Mouse (Mus musculus) lung, adult 18-20 months (tissue): ENCODE measurements around the gene Mon2.
"Not testable (repeated sequence)": the region's sequence is repeated elsewhere in the genome, so short reads cannot be mapped to it uniquely, and the experiment has no call there.

Experiments
- DNase-seq, 2 experiments: peaks; one replicate each; pipeline ENCODE4 v3.0.0; 2022; ENCODE audit warnings: mixed read lengths in 2 of 2

The Mon2 gene

DNA sequence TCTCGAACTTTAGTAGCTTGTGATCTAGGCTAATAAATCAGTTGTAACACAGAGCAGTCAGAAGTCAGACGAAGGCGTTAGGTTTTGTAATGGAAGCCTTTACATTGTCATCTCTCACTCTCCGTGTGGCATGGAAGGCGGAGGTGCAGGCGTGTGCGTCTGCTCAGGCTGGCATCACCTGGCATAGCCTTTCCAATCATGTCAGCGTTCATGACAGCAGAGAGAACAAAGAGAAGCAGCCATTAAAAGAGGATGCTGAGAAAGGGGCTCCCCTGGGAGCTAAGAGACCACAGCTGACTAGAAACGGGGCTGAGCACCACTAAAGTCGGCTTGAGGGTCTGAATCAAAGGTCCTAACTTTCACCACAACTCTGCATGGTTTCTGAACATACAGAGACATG is 19.8 kb downstream of the Mon2 start:
- DNase-seq, result no peak

DNA sequence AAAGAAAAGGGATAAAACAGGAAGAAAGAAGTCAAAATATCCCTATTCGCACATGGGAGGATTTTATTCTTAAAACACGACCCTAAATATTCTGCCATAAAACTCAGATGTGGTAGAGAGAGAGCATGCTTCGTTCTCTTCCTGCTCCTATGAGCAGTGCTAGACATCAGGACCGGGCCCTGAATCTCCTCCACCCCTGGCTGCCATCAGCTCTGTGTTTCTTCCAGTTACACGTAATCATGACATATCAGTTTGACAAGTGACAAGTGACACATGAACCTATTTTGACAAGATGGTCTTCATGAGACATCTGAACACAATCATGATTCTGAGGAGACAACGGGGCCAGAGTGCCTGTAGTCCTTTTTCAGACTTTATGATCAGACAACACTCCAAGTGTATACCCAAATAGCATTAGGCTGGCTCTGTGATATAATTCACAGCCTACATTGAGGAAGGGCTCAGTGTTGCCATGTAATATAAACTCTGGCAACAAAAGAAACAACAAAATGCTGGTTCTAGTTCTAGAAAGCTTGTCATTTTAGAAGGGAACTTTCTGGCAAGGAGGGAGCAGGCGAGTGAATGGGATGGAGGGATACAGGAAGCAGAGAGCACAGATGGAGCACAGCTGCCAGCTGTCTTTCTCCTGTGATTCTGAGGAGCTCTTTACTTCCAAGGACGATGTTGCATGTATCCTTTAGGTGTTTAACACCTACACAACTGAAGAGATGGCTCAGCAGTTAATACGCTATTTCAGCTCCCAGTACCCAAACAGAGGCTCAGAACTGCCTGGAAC is 20.9 kb downstream of the Mon2 start:
- DNase-seq, result no peak

- DNase-seq, result no peak
Measured at GRCm38 (mm10) chr10:123053557-123053956, 22.7 kb downstream of the Mon2 start.

DNA sequence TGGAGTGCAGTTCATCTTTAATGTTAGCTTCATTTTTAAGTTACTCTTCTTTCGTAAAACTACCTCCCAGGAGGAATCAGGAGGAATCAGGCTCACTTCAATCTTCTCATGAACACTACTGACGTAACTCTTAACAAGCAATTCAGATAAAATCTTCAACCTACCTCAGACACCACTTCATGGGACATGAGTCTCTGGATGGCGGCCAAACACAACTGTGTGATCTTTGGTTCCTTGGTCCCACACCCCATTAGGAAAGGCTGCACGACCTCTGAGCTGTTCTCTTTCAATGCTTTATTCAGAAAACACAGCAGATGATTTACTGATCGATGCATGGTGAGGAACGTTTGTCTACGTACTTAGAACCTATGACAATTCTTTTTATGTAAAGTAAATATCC is 24.3 kb downstream of the Mon2 start:
- no peak for DNase-seq

GRCm38 (mm10) chr10:123048730-123049129 is 27.6 kb downstream of the Mon2 start:
- DNase-seq, result no peak

GRCm38 (mm10) chr10:123039936-123040335 is 36.4 kb downstream of the Mon2 start:
- DNase-seq, result no peak

DNA sequence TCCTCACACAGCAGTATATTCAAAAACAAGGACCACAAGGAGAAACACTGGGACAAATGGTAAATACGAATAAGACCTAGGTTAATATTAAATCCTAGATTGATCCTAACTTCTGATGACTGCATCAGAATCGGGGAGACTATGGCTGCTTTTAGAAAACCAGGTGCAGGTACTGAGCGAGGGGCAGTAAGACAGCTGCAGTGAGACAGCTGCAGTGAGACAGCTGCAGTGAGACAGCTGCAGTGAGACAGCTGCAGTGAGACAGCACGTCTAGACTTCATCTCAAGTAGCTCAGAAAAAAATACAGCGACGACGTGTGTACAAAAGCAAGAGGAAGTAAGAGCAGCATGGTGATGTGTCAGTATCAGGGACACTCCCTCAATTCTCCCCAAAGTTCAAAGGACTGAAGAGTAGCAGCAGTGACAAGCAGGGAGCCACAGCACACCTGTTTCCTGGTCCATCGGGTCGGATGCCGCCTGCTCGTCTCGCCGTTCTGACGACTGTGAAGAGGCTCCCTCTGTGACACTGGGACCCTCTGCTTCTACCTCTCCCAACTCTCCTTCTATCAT is 44.1 kb downstream of the Mon2 start:
- no peak for DNase-seq

GRCm38 (mm10) chr10:123031449-123031848 is 44.9 kb downstream of the Mon2 start:
- no peak for DNase-seq

- no peak for DNase-seq
Measured at GRCm38 (mm10) chr10:123030589-123030988, 45.7 kb downstream of the Mon2 start.

DNA sequence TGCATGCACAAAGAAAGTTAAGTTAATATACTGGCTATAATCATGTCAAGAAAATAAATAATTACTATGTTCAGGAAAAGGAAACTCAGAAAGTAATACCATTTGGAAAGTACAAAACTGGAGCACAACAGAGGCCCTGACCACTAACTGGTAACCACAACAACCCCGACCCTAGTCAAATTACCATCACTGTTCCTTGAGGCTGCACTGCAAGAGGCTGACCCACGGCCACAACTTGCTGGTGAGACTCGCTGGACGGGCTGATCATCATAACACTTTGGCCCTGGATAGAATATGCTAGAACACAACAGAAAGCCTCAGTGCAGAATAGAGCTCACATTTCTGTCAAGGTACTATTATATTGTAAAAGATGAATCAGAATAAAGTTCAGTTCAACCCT is 47.4 kb downstream of the Mon2 start:
- DNase-seq, result no peak

GRCm38 (mm10) chr10:123026736-123027135 is 49.6 kb downstream of the Mon2 start:
- DNase-seq, result not testable (repeated sequence)

DNA sequence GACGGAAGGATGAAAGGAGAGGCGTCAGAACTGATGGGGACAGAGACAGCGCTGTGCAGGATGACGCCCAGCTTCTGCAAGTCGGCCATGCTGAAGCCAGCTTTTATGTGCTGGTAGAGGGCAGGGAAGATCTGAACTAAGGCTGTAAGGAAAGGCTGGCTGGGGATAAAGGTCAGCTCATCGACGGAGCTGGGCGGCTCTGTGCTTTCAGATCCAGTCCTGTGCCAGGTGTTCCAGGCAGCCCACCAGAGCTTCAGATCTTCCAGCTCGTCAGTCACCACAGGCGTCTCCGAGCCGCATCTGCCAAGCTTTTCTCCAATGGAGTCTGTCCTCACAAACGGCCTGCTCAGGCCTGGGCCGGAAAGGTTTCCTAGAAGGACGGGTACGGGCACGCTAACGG is 62.9 kb downstream of the Mon2 start:
- no peak for DNase-seq

GRCm38 (mm10) chr10:123011421-123011820 is 64.9 kb downstream of the Mon2 start:
- no peak for DNase-seq

GRCm38 (mm10) chr10:123005237-123006185 is 70.8 kb downstream of the Mon2 start:
- no peak for DNase-seq

- DNase-seq, result no peak
Measured at GRCm38 (mm10) chr10:123004475-123005236, 71.6 kb downstream of the Mon2 start.

- no peak for DNase-seq
Measured at GRCm38 (mm10) chr10:123001985-123002384, 74.3 kb downstream of the Mon2 start.

DNA sequence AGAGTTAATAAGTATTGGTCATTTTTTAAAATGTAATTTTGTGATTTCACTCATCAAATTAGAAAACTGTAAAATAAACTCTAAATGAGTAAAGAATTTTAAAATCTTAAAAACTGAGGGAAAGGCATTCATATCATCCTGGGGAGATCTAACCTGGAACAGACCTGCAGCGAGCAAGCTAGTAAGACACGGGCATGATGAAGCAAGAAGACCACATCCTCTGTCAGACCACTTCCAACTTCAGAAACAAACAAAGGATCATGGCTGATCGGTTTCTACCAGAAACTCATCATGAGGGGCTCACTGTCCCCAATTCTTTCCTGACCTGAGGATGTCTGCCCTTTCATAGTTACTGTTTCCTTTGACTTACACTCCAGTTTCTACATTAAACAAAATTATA is 74.9 kb downstream of the Mon2 start:
- no peak for DNase-seq

DNA sequence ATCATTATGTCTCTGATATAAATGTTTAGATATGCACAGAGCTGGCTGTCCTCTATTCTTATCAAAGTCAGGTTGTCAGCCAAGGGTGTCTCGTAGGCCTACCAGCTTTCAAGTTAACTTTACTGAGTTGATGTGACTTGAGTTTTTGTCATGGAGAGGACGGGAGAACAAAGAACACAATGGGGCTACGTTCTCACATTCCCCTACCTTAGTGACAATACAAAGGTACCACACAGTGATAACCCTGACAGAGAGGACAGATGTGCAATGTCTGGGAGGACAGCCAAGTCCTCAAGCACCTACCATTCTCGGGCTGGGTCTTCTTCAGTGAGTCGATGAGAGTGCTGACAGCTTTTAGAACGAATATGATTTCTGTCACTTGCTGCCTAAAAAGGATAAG is 76.9 kb downstream of the Mon2 start:
- no peak for DNase-seq

GRCm38 (mm10) chr10:122997852-122998251 is 78.5 kb downstream of the Mon2 start:
- no peak for DNase-seq

DNA sequence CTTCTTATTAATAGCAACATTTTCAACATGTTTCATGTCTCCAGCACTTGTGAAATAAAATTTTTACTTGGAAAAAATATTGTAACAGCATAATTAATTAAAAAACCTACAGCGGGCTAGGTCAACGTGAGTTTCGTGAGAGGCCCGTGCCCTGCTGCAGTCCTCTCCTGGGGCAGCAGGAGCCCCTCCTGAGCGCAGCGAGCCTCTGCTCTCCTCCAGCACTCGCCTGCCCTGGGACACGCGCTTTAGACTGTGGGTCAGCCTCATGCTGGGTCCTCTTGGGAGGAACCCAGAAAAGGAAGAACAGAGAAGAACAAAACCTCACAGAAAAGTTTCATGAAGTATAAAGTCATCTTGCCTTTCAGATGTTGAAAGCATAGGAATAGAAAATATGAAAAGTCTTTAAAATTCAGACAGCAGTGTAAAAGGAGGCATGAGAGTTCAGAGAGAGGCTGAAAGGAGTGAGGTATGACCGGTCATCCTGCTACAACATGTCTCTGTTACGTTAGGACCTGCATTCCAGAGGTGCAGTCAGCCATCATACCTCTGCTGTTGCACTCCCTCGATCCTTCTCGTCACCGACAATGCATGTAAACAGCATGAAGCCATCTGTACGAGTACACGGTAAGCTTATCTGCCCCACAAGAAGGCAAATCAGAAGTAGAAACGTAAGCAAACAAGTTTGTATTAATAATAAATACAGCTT is 81.8 kb downstream of the Mon2 start:
- DNase-seq, result no peak

- DNase-seq, result no peak
Measured at GRCm38 (mm10) chr10:122991648-122992047, 84.7 kb downstream of the Mon2 start.

- no peak for DNase-seq
Measured at GRCm38 (mm10) chr10:122991053-122991452, 85.3 kb downstream of the Mon2 start.
